Comparison of ENCODE assay signal across 8 mouse cellular contexts in the genomic region with DNA sequence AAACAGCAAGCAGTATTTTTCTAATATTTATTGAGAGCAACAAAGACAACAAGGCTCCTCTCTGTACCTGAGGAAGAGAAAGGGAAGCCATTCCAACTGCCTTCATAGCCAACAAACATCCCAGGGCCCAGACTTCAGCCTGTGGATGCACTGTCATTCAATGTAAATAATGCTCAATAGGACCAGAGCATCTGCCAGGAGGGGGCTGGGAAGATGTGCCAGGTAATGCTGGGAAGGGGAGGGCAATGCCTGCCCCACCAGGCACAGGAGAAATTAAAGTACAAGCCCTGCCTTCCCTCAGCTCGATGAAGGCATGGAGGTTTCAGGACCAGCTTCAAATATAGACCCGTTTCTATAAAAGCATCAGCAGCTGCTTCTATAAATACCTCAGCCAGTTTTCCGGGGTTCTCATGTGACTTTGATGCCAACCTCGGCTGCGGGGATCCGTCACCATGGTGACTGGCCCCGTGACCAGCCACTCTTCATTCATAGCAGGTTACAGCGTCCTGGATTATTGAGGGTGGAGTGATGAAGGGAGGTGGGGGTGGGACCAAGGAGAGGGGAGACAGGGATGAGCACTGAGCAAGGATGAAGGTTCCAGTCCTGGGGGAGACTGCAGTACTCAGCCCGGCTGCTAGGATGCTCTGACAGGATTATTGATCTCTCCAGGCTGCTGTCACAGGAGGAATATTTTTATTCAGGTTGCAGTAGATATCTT. TPM values are rescaled to one million over a fixed set of nuclear protein-coding genes. Genes with fewer than 3 reads are reported as not detected.
DNase-seq lines count a peak whose midpoint lies in the region; ATAC-seq lines count a peak whose summit lies in the region.

No protein-coding gene starts in this region.

- no peak overlapping the region for H3K4me3 ChIP-seq in intestine, embryonic 14.5 days (ENCODE audit: low read depth, low read length)
- no peak overlapping the region for H3K4me3 ChIP-seq in intestine, embryonic 15.5 days (replicated peaks)
- H3K4me3 ChIP-seq in forebrain, embryonic 13.5 days, result no peak overlapping the region; the same call in 1 of the 2 replicates
- H3K4me3 ChIP-seq in midbrain, embryonic 16.5 days (ENCODE audit: low read depth, low read length), result peak overlapping the region; percentile 18; the same call in 1 of the 2 replicates
- no peak overlapping the region for H3K4me3 ChIP-seq in kidney, embryonic 16.5 days (ENCODE audit: low read length)

- 34% methylated on average over 9 of the region's 9 CpGs for WGBS in intestine, embryonic 14.5 days
- 34% methylated on average over 9 of the region's 9 CpGs for WGBS in intestine, embryonic 15.5 days
- WGBS in forebrain, embryonic 13.5 days, result 6% methylated on average over 9 of the region's 9 CpGs
- WGBS in midbrain, embryonic 16.5 days, result 1% methylated on average over 9 of the region's 9 CpGs
- WGBS in kidney, embryonic 16.5 days, result 38% methylated on average over 9 of the region's 9 CpGs

- H3K27ac ChIP-seq in intestine, embryonic 14.5 days (ENCODE audit: low read depth), result no peak overlapping the region
- H3K27ac ChIP-seq in intestine, embryonic 15.5 days, result no peak overlapping the region
- H3K27ac ChIP-seq in forebrain, embryonic 13.5 days, result peak overlapping the region; percentile 94
- peak overlapping the region; percentile 96 for H3K27ac ChIP-seq in midbrain, embryonic 16.5 days (ENCODE audit: low read length)
- H3K27ac ChIP-seq in kidney, embryonic 16.5 days (ENCODE audit: low read length), result no peak overlapping the region

- no peak overlapping the region for H3K4me2 ChIP-seq in intestine, embryonic 14.5 days (ENCODE audit: low read length)
- no peak overlapping the region for H3K4me2 ChIP-seq in intestine, embryonic 15.5 days (replicated peaks)
- H3K4me2 ChIP-seq in forebrain, embryonic 13.5 days, result peak overlapping the region; percentile 49
- H3K4me2 ChIP-seq in midbrain, embryonic 16.5 days (ENCODE audit: low read length), result peak overlapping the region; percentile 59
- no peak overlapping the region for H3K4me2 ChIP-seq in kidney, embryonic 16.5 days (replicated peaks; ENCODE audit: low read depth, low read length)

- no peaks in the 10 kb centered on the region for H3K36me3 ChIP-seq in intestine, embryonic 14.5 days (ENCODE audit: control insufficient read depth, insufficient read depth, low read length)
- H3K36me3 ChIP-seq in intestine, embryonic 15.5 days, result no peaks in the 10 kb centered on the region
- H3K36me3 ChIP-seq in forebrain, embryonic 13.5 days (ENCODE audit: poor library complexity, severe bottlenecking), result no peaks in the 10 kb centered on the region
- no peaks in the 10 kb centered on the region for H3K36me3 ChIP-seq in midbrain, embryonic 16.5 days (ENCODE audit: control insufficient read depth, insufficient read depth, low read length)
- H3K36me3 ChIP-seq in kidney, embryonic 16.5 days (ENCODE audit: insufficient read depth, low read length), result no peaks in the 10 kb centered on the region

- no peak for DNase-seq in intestine, embryonic 14.5 days (ENCODE audit: low spot score)
- DNase-seq in layer of hippocampus, adult 11-12 months (ENCODE audit: low spot score), result peak; percentile 81
- no peak for DNase-seq in thymus, postnatal 4 days

- H3K9ac ChIP-seq in intestine, embryonic 14.5 days (ENCODE audit: low read length), result no peak overlapping the region
- no peak overlapping the region for H3K9ac ChIP-seq in intestine, embryonic 15.5 days
- H3K9ac ChIP-seq in forebrain, embryonic 13.5 days, result peak overlapping the region; percentile 52
- H3K9ac ChIP-seq in midbrain, embryonic 16.5 days (ENCODE audit: low read depth, low read length), result peak overlapping the region; percentile 52; the same call in 1 of the 2 replicates
- no peak overlapping the region for H3K9ac ChIP-seq in kidney, embryonic 16.5 days (replicated peaks; ENCODE audit: low read length)

- H3K9me3 ChIP-seq in intestine, embryonic 14.5 days (ENCODE audit: control insufficient read depth, low read length), result no peaks in the 10 kb centered on the region
- H3K9me3 ChIP-seq in intestine, embryonic 15.5 days, result no peaks in the 10 kb centered on the region
- no peaks in the 10 kb centered on the region for H3K9me3 ChIP-seq in forebrain, embryonic 13.5 days (replicated peaks)
- no peaks in the 10 kb centered on the region for H3K9me3 ChIP-seq in midbrain, embryonic 16.5 days (replicated peaks; ENCODE audit: control insufficient read depth, low read length, poor library complexity, severe bottlenecking)
- no peaks in the 10 kb centered on the region for H3K9me3 ChIP-seq in kidney, embryonic 16.5 days (ENCODE audit: low read length)

- 0 out of 2 replicates have a peak, but pooled peaks have one; percentile 36 for ATAC-seq in intestine, embryonic 14.5 days (replicated peaks; ENCODE audit: low FRiP score, low TSS enrichment, low read depth)
- ATAC-seq in intestine, embryonic 15.5 days, result no peak
- peak; percentile 93 for ATAC-seq in forebrain, embryonic 13.5 days
- ATAC-seq in midbrain, embryonic 16.5 days, result peak; percentile 96
- ATAC-seq in kidney, embryonic 16.5 days (ENCODE audit: low FRiP score, low TSS enrichment), result no peak
- no peak for ATAC-seq in CD4-positive, CD25-positive, alpha-beta regulatory T cell, adult 4 months

- H3K4me1 ChIP-seq in intestine, embryonic 14.5 days (replicated peaks; ENCODE audit: control insufficient read depth, insufficient read depth, low read length), result no peaks in the 10 kb centered on the region
- H3K4me1 ChIP-seq in intestine, embryonic 15.5 days (replicated peaks), result no peaks in the 10 kb centered on the region
- H3K4me1 ChIP-seq in forebrain, embryonic 13.5 days, result peaks cover 21% of the 10 kb centered on the region
- peaks cover 26% of the 10 kb centered on the region for H3K4me1 ChIP-seq in midbrain, embryonic 16.5 days (ENCODE audit: control insufficient read depth, insufficient read depth, low read length)
- H3K4me1 ChIP-seq in kidney, embryonic 16.5 days (ENCODE audit: insufficient read depth, low read length), result no peaks in the 10 kb centered on the region

- H3K27me3 ChIP-seq in intestine, embryonic 14.5 days (replicated peaks; ENCODE audit: control insufficient read depth, insufficient read depth, low read length), result peaks cover 7% of the 10 kb centered on the region; the same call in 1 of the 2 replicates
- H3K27me3 ChIP-seq in intestine, embryonic 15.5 days (replicated peaks), result peaks cover 11% of the 10 kb centered on the region; the same call in 1 of the 2 replicates
- H3K27me3 ChIP-seq in forebrain, embryonic 13.5 days, result no peaks in the 10 kb centered on the region
- H3K27me3 ChIP-seq in midbrain, embryonic 16.5 days (ENCODE audit: control insufficient read depth, insufficient read depth, low read depth, low read length), result no peaks in the 10 kb centered on the region
- peaks cover 50% of the 10 kb centered on the region for H3K27me3 ChIP-seq in kidney, embryonic 16.5 days (ENCODE audit: insufficient read depth, low read length)

RNA-seq across cellular contexts. Expression of a gene that starts 10.7 kb away (rescaled TPM):
- polyA plus RNA-seq in intestine, embryonic 14.5 days (2014; fragmentation: Nextera tagmentation; extraction: Ambion mirVana), result 2.0 and 3.3 TPM in 2 replicates
- 1.0 and 2.6 TPM in 2 replicates for polyA plus RNA-seq in intestine, embryonic 15.5 days (2015; fragmentation: Nextera tagmentation; extraction: Ambion mirVana)
- 9.6 and 11.2 TPM in 2 replicates for polyA plus RNA-seq in forebrain, embryonic 13.5 days (2015; fragmentation: Nextera tagmentation; extraction: Ambion mirVana)
- 17.5 and 23.3 TPM in 2 replicates for polyA plus RNA-seq in midbrain, embryonic 16.5 days (2015; fragmentation: Nextera tagmentation; extraction: Ambion mirVana)
- 2.8 and 3.8 TPM in 2 replicates for polyA plus RNA-seq in kidney, embryonic 16.5 days (2015; fragmentation: Nextera tagmentation; extraction: Ambion mirVana)
- polyA plus RNA-seq in CD4-positive, CD25-positive, alpha-beta regulatory T cell, adult 4 months (2017; shearing (Covaris generic)), result not detected

RNA-seq across cellular contexts. Expression of a gene that starts 26.3 kb away (rescaled TPM):
- not detected in 2 replicates for polyA plus RNA-seq in intestine, embryonic 14.5 days (2014; fragmentation: Nextera tagmentation; extraction: Ambion mirVana)
- polyA plus RNA-seq in intestine, embryonic 15.5 days (2015; fragmentation: Nextera tagmentation; extraction: Ambion mirVana), result not detected in 2 replicates
- not detected in 2 replicates for polyA plus RNA-seq in forebrain, embryonic 13.5 days (2015; fragmentation: Nextera tagmentation; extraction: Ambion mirVana)
- not detected in 2 replicates for polyA plus RNA-seq in midbrain, embryonic 16.5 days (2015; fragmentation: Nextera tagmentation; extraction: Ambion mirVana)
- not detected in 2 replicates for polyA plus RNA-seq in kidney, embryonic 16.5 days (2015; fragmentation: Nextera tagmentation; extraction: Ambion mirVana)
- polyA plus RNA-seq in CD4-positive, CD25-positive, alpha-beta regulatory T cell, adult 4 months (2017; shearing (Covaris generic)), result not detected

Comparison
In these comparisons a context has a peak if more than half of its experiments do, and no peak if none do; other contexts are left out.
1. ATAC-seq: peak in intestine, embryonic 14.5 days (single experiment), forebrain, embryonic 13.5 days (single experiment) and midbrain, embryonic 16.5 days (single experiment); none in intestine, embryonic 15.5 days (single experiment), kidney, embryonic 16.5 days (single experiment) and CD4-positive, CD25-positive, alpha-beta regulatory T cell, adult 4 months (single experiment).
2. H3K27ac ChIP-seq: peak in forebrain, embryonic 13.5 days (single experiment) and midbrain, embryonic 16.5 days (single experiment); none in intestine, embryonic 14.5 days (single experiment), intestine, embryonic 15.5 days (single experiment) and kidney, embryonic 16.5 days (single experiment).
3. H3K4me2 ChIP-seq: peak in forebrain, embryonic 13.5 days (single experiment) and midbrain, embryonic 16.5 days (single experiment); none in intestine, embryonic 14.5 days (single experiment), intestine, embryonic 15.5 days (single experiment) and kidney, embryonic 16.5 days (single experiment).
4. H3K9ac ChIP-seq: peak in forebrain, embryonic 13.5 days (single experiment) and midbrain, embryonic 16.5 days (single experiment); none in intestine, embryonic 14.5 days (single experiment), intestine, embryonic 15.5 days (single experiment) and kidney, embryonic 16.5 days (single experiment).